Mouse (Mus musculus): ENCODE data around the gene Dlx1.

GRCm38 (mm10) chr2:71545882-71546639, 18.1 kb downstream of the Dlx1 start:
- TF ChIP-seq CTCF (IDR thresholded peaks at IDR 0.05; ENCODE audit: insufficient read depth, low read length) (no peak), POLR2A (IDR thresholded peaks at IDR 0.05; ENCODE audit: borderline replicate concordance, extremely low read depth, low read depth, low read length) (no peak)

Measured in lung, adult 2 months (tissue).